Mouse (Mus musculus): ENCODE data around the gene Rbm42.

- TF ChIP-seq POLR2A (IDR thresholded peaks at IDR 0.05; ENCODE audit: low read depth, low read length): no peak
- no peak for TF ChIP-seq CTCF (IDR thresholded peaks at IDR 0.05; ENCODE audit: borderline replicate concordance, insufficient read depth, low read length)
Observed at GRCm38 (mm10) chr7:30600651-30601050, 49.5 kb downstream of the Rbm42 start.
